Mouse (Mus musculus) heart, postnatal 25 days (tissue): ENCODE results near the gene Wnt10b. TPM values are rescaled to one million over a fixed set of nuclear protein-coding genes. Genes with fewer than 3 reads are reported as not detected.
"Not testable (repeated sequence)": the region's sequence is repeated elsewhere in the genome, so short reads cannot be mapped to it uniquely, and the experiment has no call there.

ENCODE experiments used
- DNase-seq: peaks from one replicate; pipeline ENCODE4 v3.0.0; 2022; ENCODE audit warnings: low spot score
- intact Hi-C: fragments of 180-260 bp; cut with DNase I; formaldehyde crosslinking; loops from one replicate; pipeline ENCODE4 v1.15.1; 2025
- total RNA-seq, 2 experiments: library from RNA; stranded (reverse); gene quantifications; 2 replicates each; pipeline ENCODE4 v1.2.3; 2021

Gene Wnt10b
- total RNA-seq, 2 experiments from 2014 or later, result 0.34 to 0.57 TPM

DNA sequence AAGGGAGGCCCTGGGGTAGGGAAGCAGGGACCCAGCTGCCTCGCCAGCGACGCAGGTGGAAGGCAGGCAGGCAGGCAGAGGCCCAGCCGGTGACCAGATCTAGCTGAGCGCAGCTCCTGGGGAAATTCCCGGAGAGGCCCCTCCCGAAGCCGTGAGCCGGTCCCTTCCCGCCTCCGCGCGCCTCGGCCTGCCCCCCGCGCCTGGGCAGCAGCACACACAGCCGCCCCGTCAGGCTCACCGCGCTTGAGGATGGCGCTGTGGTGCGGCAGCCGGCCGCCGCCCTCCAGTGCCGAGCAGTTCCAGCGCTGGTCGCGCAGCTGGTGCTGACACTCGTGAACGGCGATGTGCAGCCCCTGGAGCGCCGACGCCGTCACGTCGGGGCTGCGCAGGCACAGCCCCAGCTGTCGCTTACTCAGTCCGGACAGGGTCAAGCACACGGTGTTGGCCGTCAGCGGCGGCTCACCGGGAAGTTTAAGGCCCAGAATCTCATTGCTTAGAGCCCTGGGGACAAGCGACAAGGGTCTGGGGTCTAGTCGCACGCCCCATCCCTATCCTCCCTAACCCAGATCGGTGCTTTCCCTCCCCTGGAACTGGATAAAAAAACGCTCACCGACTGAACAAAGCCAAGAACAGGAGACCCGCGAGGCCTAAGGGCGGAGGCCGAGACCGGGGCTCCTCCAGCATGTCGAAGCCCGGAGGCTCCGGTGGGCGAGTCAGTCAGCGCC lies 1.5 kb downstream of the Wnt10b start:
- no peak for DNase-seq
- intact Hi-C loops, result no loop called here

DNA sequence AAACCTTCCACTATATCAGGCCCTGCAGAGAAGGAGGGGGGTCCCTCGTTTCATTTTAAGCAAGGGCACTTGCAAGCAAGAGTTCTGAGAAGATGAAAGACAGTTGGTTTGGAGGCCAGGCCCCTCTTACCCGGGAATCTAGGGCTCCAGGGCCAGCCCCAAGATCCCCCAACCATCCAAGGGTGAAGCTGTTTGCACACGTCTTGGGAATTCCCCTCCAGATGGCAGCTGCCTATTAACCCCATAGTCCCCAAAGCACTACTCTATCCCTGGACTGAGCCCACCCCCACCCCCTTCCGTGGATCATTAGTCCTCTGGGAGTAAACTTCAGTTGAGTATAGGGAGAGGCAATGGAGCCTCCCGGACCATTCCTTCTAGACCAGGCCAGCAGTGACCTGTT lies 2.4 kb downstream of the Wnt10b start:
- no peak for DNase-seq
- intact Hi-C loops, result no loop called here

DNA sequence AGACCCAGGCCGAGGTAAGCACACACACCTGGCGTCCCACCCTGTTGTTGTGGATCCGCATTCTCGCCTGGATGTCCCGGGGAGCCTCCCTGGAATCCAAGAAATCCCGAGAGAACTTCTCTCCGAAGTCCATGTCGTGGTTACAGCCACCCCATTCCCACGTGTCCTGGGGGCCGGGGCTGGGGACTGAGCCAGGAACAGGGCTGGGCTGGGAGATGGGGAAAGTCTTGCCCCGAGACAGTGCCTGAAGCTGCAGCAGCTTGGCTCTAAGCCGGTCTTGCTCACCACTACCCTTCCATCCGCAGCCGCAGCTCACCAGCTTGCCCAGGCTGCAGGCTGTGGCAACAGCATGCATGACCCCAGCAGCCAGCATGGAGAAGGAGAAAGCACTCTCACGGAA lies 3.9 kb downstream of the Wnt10b start:
- no peak for DNase-seq
- intact Hi-C loops, result no loop called here

DNA sequence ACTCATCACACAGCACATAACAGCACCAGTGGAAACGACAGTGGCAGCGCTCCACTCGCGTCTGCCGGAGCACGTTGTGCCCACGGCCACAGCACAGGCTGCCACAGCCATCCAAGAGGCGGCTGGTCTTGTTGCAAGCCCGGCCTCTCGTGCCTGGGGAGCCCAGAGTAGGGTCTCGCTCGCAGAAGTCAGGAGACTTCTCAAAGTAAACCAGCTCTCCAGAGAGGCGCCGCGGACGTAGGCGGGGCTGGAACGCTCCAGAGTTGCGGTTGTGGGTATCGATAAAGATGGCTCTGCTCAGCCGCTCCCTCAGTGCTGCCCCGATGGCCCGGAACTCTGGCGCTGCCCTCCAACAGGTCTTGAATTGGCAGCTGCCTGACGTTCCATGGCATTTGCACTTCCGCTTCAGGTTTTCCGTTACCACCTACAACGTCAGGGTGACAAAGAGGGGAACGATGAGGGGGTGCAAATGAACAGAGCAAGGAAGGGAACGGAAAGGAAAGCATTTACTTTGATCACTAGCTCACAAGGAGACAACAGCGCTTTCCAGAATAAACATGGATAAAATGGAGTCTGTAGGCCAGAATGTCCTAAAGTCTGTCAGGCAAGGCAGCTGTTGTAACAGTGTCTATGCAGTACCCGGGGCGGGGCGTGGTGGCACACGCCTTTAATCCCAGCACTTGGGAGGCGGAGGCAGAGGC lies 5.3 kb downstream of the Wnt10b start:
- no peak for DNase-seq
- intact Hi-C loops, result no loop called here

DNA sequence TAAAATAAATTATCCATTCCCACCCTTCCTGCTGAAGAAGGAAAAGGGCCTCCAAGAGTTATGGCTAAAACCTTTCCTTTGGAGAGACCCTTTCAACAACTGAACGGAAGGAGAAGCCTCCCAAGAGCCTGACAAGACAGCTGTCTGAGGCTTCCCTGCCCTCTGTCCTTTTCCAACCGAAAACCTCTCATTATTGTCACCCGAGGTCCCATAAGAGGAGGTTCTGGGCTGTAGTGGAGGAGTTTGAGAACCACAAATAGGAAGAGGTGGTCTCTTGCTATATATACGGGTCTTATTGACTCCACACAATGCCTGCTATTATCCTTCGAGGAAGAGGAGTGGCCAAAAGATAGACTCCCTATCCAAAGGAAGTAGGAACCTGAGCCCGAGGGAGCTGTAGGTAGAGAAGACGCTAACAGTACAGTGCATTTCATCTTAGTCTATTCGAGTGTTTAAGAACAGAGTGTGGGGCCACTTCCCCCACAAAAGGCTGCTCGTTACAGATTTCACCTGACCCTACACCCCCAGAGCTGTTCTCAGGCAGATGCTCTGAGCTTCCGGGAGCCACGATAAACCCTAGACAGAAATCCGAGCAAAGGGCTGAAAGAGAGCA lies 6.0 kb downstream of the Wnt10b start:
- DNase-seq, result no peak
- intact Hi-C loops, result no loop called here

DNA sequence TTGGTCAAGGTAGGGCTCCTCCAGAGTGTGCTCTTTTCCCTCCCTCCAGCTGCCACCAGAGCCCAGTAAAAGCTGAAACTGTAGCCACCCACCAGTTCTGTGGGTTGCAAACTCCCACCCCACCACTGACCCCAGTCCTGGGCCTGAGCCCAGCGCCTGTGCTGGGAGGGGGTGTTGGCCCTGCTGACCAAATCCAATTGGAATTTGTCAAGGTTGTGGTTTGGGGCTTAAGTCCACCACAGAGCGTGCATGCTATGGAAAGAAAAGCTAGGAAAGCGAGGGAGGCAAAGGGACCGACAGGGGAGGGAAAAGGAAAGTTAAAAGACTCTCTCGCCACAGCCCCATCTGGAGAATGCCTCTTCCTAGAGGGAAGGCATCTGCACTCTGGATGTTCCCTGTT lies 9.7 kb downstream of the Wnt10b start:
- DNase-seq, result no peak
- intact Hi-C loops, result no loop called here

DNA sequence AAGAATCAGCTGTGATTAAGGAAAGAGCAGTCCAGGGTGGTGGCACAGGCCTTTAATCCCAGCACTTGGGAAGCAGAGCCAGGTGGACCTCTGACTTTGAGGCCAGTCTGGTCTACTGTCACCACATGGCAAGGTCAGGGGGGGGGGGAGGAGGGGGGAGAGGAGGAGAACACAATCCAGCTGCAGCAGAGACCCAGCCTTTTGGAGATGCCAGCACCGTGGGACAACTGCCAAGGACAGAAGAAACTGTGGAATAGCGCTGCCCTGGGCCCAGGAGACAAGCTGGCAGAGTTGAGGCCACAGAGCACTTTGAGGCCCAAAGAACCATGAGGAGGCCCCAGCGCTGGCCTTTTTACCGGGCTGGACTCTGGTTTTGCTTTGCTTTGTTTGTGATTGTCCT lies 12.0 kb downstream of the Wnt10b start:
- intact Hi-C loops, result no loop called here
- no peak for DNase-seq

DNA sequence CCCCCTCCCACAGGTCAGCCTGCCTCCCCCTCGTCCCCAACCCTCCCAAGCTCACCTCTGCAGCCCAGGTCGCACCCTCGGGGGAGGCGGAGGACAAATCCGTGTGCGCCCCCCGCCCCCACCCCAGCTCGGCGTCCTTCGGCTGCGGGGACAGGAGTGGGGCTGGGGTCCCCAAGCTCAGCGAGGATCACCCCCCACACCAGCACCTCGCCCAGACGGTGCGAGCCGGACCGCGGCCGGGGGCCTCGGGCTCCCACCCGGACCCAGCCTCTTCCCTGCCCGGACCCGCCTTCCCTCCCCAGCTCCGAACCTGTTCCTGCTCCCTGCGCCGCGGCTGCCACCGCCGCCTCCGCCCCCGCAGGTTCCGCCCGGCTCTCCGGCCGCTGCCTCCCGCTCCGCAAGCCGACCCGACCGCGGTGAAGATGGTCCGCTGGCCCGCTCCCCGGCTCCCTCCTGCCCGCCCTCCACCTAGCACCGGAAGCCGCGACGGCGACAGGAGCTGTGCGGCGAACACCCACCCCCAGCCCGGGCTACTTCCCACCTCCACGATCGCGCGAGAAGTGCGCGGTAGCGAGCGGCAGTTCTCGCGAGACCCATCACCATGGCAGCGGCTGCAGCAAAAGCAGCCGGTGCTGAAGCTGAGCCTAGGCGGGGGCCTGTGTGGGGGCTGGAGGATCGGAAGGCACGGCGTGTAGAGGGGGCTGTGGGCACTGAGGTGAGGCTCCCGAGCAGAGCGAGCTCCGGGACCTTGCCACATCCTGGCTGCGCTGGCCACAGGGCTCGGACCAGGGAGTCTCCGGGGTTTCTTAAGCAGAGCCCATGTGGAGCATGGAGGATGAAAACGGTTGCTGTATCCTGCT lies 15.1 kb downstream of the Wnt10b start, which contains the start of gene Arf3:
Arf3 (minus strand) TSS at position 545 of the 860 bp plus-strand sequence.
- DNase-seq, result peak; percentile 92
- intact Hi-C loops, result no loop called here

DNA sequence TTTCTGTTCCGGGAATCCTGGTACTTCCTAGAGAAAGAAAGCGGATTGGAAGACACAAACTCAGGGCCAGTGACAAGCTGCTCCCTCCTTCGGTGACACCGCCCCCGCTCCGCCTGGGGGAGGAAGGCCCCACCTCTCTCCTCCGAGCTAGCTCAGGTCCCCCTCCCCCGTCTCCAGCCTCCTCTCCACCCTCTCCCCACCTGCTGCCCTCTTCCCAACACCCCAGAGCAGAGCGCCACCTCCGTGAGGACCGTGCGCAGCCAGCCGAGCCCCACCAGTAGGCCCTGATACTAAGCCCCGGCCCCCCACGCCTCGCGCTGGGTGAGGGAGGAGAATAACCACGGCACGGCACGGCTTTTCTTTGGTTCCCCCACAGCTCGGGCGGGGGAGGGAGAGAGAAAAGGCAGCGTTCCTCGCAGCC lies 15.7 kb downstream of the Wnt10b start:
- peak; percentile 69 for DNase-seq
- intact Hi-C loops, result no loop called here

DNA sequence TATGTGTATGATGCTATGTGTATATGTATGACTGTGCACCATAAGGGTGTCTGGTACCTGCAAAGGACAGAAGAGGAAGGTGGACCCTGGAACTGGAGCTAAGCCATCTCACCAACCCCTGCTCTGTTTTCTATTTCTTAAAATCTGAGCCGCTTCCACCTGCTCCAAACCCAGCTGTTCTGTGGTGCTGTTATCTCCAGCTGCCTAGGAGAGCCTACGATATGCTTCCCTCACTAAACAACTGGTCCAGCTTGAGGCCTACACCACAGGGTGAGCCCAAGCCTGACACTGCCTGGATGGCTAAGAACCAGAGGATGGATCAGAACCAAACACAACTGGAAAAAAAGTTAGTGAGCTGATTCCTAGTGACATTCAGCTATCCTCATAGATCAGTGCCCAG lies 23.8 kb downstream of the Wnt10b start:
- intact Hi-C loops, result no loop called here
- DNase-seq, result no peak

DNA sequence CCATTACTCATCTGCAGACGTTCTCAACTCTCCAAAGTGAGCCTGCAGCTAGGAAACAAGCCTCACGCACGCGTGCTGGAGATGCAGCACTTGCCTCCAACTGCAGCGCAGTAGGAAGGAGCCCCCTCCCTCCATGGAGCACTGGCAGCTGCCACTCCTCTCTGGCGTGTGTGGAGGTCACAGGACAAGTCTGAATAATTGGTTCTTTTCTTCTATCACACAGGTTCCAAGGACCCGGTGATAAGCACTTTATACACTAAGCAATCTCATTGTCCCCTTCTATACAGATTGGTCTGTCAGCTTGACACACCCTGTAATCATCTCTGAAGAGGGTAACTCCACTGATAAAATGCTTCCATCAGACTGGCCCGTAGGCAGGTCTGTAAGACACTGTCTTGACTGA lies 24.9 kb downstream of the Wnt10b start:
- DNase-seq, result no peak
- intact Hi-C loops, result no loop called here

DNA sequence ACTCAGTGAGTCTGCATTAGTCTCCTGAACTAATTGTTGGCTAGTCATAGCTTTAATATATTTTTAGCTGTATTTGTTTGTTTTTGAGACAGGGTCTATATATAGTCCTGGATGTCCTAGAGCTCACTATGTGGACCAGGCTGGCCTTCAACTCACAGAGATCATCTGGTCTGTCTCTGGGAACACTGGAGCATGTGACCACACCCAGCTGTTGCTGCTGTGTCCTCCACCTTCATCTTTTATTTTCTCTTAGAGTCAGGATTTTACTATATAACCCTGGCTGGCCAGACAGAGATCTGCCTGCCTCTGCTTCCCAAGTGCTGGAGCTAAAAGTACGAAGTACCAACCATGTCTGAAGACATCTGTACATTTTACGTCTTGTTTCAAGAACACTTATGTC lies 28.9 kb downstream of the Wnt10b start:
- no peak for DNase-seq
- intact Hi-C loops, result no loop called here

DNA sequence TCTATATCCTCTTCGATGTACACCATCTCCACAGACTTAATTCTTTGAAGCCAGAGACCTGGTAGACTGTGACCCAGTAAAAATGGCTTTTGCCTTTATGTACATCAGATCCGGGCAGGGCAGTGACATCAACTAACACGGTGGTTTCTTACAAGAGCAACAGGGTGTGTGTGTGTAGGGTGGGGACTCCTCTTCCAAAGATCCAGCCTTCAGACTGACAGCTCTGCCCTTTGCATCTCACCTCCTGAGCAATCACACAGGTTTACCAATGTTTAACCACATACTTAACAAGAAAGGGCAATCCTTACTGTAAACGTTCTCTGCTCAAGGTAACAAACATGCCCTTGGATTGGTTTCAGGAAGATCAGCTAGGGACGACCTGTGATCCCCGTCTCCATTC lies 30.7 kb downstream of the Wnt10b start:
- no peak for DNase-seq
- intact Hi-C loops, result no loop called here

DNA sequence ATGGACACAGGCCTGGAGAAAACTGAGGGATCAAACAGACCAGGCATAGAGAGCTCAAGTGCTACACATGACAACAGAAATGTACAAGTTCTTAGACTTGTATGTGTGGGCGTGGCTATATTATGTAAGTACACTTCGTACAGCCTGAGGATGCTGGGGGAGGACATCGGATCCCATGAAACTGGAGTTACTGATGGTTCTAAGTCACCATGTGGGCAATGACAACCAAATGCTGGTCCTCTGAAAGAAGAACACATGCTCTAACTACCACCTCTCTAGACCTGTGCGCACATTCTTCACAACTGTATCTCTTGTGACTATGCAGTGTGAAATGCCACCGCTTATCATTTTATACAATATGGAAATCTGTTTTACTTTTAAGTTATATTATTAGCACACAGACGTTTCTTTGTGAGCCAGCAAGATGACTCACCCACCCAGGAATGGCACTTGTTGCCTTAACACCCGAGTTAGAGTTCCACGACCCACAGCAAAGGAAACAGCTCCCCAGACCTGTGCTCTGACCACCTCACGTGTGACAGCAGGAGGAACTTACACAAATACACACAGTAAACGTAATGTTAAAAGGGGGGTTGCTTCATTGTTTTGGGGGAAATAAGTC lies 31.5 kb downstream of the Wnt10b start:
- no peak for DNase-seq
- intact Hi-C loops, result no loop called here

DNA sequence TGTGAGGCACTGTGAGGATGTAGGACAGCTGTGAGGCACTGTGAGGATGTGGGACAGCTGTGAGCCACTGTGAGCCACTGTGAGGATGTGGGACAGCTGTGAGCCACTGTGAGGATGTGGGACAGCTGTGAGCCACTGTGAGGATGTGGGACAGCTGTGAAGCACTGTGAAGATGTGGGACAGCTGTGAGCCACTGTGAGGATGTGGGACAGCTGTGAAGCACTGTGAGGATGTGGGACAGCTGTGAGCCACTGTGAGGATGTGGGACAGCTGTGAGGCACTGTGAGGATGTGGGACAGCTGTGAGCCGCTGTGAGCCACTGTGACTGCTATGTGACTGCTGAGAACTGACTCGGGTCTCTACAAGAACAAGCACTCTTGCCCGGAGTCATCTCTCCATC lies 34.1 kb downstream of the Wnt10b start:
- intact Hi-C loops, DNase-seq: not testable (repeated sequence)

DNA sequence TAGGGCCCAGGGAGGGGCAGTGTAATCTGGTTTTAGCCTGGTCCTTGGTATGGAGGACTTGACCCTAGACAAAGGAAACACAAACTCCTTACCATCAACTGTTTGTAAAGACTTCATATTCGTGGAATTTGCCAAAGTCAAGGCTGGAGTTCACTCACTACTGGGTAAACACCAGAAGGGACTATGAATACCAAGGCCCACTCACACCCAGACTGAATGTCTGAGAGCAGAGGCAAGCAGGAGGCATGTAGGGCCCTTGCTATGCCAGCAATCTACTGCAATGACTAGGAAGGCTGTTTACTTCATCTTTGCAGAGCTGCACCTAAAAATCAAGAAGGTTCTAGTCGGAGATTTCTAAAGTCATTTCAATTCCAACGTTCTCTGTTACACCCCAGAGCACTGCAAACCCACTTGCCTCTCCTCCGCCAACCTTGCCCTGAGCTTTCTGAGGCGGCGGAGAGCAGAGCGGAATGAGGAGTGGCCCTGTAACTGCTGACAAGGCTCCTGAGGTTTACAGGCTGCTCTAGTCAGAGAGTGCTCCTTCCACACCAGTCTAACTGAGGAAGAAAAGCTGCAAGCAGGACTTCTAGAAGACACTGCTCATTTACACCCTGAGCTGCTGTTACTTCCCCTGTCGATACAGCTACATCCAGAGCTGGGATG lies 35.1 kb downstream of the Wnt10b start:
- intact Hi-C loops, result no loop called here
- DNase-seq, result no peak

DNA sequence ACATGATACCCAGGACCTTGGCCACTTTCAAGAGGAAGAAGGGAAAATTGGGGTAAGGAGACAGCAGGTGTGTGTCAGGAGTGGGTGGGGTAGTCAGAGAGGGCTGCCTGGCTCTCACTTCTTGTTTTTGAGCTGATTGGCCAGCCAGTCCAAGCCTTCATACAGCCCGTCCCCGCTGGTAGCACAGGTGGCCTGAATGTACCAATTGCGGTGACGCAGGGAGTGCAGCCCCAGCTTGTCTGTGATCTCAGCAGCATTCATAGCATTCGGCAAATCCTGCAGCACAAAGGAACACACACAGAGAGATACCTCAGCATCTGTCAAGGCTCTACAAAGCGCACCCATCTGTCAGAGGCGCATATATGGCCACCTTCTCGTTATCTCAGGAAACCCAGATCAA lies 37.7 kb downstream of the Wnt10b start:
- DNase-seq, result no peak
- intact Hi-C loops, result no loop called here

DNA sequence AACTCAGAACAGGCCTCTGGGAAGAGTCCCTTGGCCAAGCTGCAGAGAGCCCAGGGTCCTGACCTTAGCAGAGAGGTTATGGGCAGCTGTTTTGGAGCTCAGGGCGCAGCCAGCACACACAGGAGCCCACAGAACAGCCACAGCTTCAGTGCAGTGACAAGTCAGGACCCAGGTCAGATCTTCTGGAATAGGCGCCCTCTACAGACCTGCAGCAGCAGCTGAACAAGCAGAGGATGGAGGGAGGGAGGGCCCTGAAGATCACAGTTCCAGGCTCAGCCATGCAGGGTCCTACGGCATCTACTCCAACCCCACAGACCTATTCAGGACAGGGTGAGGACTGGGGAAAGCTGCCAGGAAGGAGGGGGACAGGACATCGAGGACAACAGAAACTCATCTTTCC lies 39.2 kb downstream of the Wnt10b start:
- no peak for DNase-seq

DNA sequence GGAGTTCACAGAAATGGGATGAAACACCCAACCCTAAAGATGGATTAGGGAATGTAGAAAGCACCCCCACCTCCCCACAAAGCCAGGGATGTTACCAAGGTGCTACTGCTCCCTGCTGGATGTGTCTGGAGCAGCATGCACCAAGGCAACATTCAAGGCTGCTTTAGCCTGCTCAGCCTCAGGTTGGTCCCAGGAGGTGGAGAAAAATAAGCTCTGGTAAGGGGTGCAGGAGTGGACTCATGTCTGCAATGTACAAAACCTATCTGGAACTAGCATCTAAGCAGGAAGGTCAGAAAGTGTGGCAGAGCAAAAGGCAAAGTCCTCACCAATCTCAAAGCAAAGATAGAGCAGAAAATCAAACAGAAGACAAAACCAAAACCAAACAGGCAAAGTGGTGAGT lies 40.1 kb downstream of the Wnt10b start:
- DNase-seq, result no peak
- intact Hi-C loops, result no loop called here

More for the DNA sequence above, 39.2 kb downstream of the Wnt10b start:
- intact Hi-C loops, result no loop called here
